ENCODE assay signal across 18 mouse cellular contexts in the genomic region with DNA sequence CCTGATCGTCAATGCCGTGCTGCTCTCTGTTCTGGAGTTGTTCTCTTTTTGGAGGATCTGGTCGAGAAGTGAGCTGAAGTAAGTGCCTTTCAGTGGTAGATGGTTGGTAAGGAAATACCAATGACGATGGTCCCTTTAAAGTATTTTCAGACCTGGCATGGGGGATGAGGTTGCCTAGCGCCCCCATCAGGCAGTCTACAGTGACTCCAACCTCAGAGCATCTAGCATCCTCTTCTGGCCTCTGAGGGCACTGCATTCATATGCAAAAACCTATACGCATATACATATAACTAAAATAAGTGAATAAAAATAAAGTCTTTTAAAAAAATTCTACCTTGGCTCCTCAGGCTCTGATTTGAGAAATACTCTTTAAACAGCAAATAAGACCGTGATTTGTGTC. TPM values are rescaled to one million over a fixed set of nuclear protein-coding genes. Genes with fewer than 3 reads are reported as not detected.
DNase-seq lines count a peak whose midpoint lies in the region; ATAC-seq and TF ChIP-seq lines count a peak whose summit lies in the region.
"Had no signal": no experiment of that assay in that cellular context is flagged by ENCODE, and none has a peak within 500 bp of the region (broad histone marks: within the 10 kb centered on the region; RNA-seq: fewer than 3 reads in every experiment).

No protein-coding gene starts in this region.

- H3K27ac ChIP-seq in liver, embryonic 14.5 days, result no peak overlapping the region
- H3K27ac ChIP-seq in liver, embryonic 12.5 days, result no peak overlapping the region
- H3K27ac ChIP-seq: embryonic facial prominence, embryonic 13.5 days; forebrain, embryonic 15.5 days; heart, embryonic 13.5 days; hindbrain, embryonic 15.5 days; liver, embryonic 13.5 days had no signal

- H3K4me2 ChIP-seq in liver, embryonic 14.5 days (ENCODE audit: low read depth), result no peak overlapping the region
- no peak overlapping the region for H3K4me2 ChIP-seq in liver, embryonic 12.5 days
- H3K4me2 ChIP-seq: embryonic facial prominence, embryonic 13.5 days; forebrain, embryonic 15.5 days; heart, embryonic 13.5 days; hindbrain, embryonic 15.5 days; liver, embryonic 13.5 days had no signal

- TF ChIP-seq EP300 in liver, embryonic 14.5 days (IDR thresholded peaks at IDR 0.05; ENCODE audit: low read depth), result no peak

- H3K9me3 ChIP-seq in liver, embryonic 14.5 days (ENCODE audit: control insufficient read depth, low read length), result no peaks in the 10 kb centered on the region
- no peaks in the 10 kb centered on the region for H3K9me3 ChIP-seq in liver, embryonic 12.5 days (replicated peaks)
- H3K9me3 ChIP-seq: embryonic facial prominence, embryonic 13.5 days; forebrain, embryonic 15.5 days; heart, embryonic 13.5 days; hindbrain, embryonic 15.5 days; liver, embryonic 13.5 days had no signal

- no peaks in the 10 kb centered on the region for H3K27me3 ChIP-seq in liver, embryonic 14.5 days (ENCODE audit: control insufficient read depth, insufficient read depth, low read length)
- H3K27me3 ChIP-seq in liver, embryonic 12.5 days (replicated peaks), result no peaks in the 10 kb centered on the region
- H3K27me3 ChIP-seq: embryonic facial prominence, embryonic 13.5 days; forebrain, embryonic 15.5 days; heart, embryonic 13.5 days; hindbrain, embryonic 15.5 days; liver, embryonic 13.5 days had no signal

- no peak overlapping the region for H3K9ac ChIP-seq in liver, embryonic 14.5 days (replicated peaks)
- H3K9ac ChIP-seq in liver, embryonic 12.5 days, result no peak overlapping the region
- H3K9ac ChIP-seq: embryonic facial prominence, embryonic 13.5 days; forebrain, embryonic 15.5 days; heart, embryonic 13.5 days; hindbrain, embryonic 15.5 days; liver, embryonic 13.5 days had no signal

- ATAC-seq in liver, embryonic 14.5 days (ENCODE audit: insufficient read depth), result no peak
- ATAC-seq in liver, embryonic 12.5 days, result no peak
- ATAC-seq: forebrain, embryonic 15.5 days had no signal

- TF ChIP-seq CTCF in liver, embryonic 14.5 days (IDR thresholded peaks at IDR 0.05; ENCODE audit: low read depth), result peak; percentile 48

- peaks cover 12% of the 10 kb centered on the region for H3K36me3 ChIP-seq in liver, embryonic 14.5 days (replicated peaks; ENCODE audit: control insufficient read depth, insufficient read depth, low read depth)
- peaks cover 84% of the 10 kb centered on the region for H3K36me3 ChIP-seq in liver, embryonic 12.5 days

- WGBS in liver, embryonic 14.5 days (ENCODE audit: insufficient replicate concordance), result 82% methylated on average over 7 of the region's 7 CpGs
- WGBS in liver, embryonic 12.5 days (ENCODE audit: insufficient replicate concordance), result 80% methylated on average over 7 of the region's 7 CpGs

- H3K4me3 ChIP-seq in liver, embryonic 14.5 days (ENCODE audit: insufficient read depth in 1 of 2, low read depth in 2 of 2, low read length in 2 of 2), result no peak overlapping the region
- H3K4me3 ChIP-seq in liver, embryonic 12.5 days, result no peak overlapping the region
- H3K4me3 ChIP-seq: embryonic facial prominence, embryonic 13.5 days; forebrain, embryonic 15.5 days; heart, embryonic 13.5 days; hindbrain, embryonic 15.5 days; liver, embryonic 13.5 days had no signal

- no peaks in the 10 kb centered on the region for H3K4me1 ChIP-seq in liver, embryonic 14.5 days (replicated peaks; ENCODE audit: control insufficient read depth in 2 of 2, insufficient read depth in 2 of 2, low read length in 1 of 2)
- H3K4me1 ChIP-seq in liver, embryonic 12.5 days, result no peaks in the 10 kb centered on the region
- H3K4me1 ChIP-seq: embryonic facial prominence, embryonic 13.5 days; forebrain, embryonic 15.5 days; heart, embryonic 13.5 days; hindbrain, embryonic 15.5 days; liver, embryonic 13.5 days had no signal

- no peak for DNase-seq in liver, embryonic 14.5 days (ENCODE audit: low read depth in 3 of 3, low spot score in 3 of 3)
- DNase-seq in B cell, adult 2 months, result peak; percentile 25 to 32
- peak; percentile 60 for DNase-seq in ES-CJ7 (ENCODE audit: low read depth, low spot score)
- peak; percentile 29 for DNase-seq in induced T-regulatory cell, adult 2 months (ENCODE audit: low read depth)
- DNase-seq in testis, postnatal 10 days (ENCODE audit: low spot score), result no peak
- no peak for DNase-seq in adrenal gland, adult 18-20 months (ENCODE audit: low spot score in 2 of 2)
- DNase-seq: gastrocnemius, postnatal 14 days; kidney, postnatal 25 days; liver, embryonic 13.5 days; right cerebral cortex, adult 18-20 months had no signal

RNA-seq across cellular contexts. Expression of a gene that starts 27.3 kb away (rescaled TPM):
- polyA plus RNA-seq in liver, embryonic 14.5 days (2012; rRNA removed), result 1.3 and 1.7 TPM in 2 replicates
- 2.2 and 2.3 TPM in 2 replicates for polyA plus RNA-seq in liver, embryonic 14.5 days (2014; fragmentation: Nextera tagmentation; extraction: Ambion mirVana)
- polyA plus RNA-seq in liver, embryonic 12.5 days (2016; fragmentation: Nextera tagmentation; extraction: Ambion mirVana), result 3.5 TPM in 2 replicates
- 1 to 10 TPM; 5.0 to 6.2 TPM for total RNA-seq in adrenal gland, adult 18-20 months (2021)

RNA-seq across cellular contexts. Expression of a gene that starts 27.3 kb away (rescaled TPM):
- 7.4 and 11.0 TPM in 2 replicates for polyA plus RNA-seq in liver, embryonic 14.5 days (2012; rRNA removed)
- 9.6 and 10.3 TPM in 2 replicates for polyA plus RNA-seq in liver, embryonic 14.5 days (2014; fragmentation: Nextera tagmentation; extraction: Ambion mirVana)
- polyA plus RNA-seq in liver, embryonic 12.5 days (2016; fragmentation: Nextera tagmentation; extraction: Ambion mirVana), result 17.0 and 17.1 TPM in 2 replicates
- total RNA-seq in adrenal gland, adult 18-20 months (2021), result 10 to 100 TPM; 41.8 to 46.6 TPM

RNA-seq across cellular contexts. Expression of a gene that starts 31.0 kb away (rescaled TPM):
- polyA plus RNA-seq in liver, embryonic 14.5 days (2012; rRNA removed), result 5.4 and 7.1 TPM in 2 replicates
- 12.9 and 16.9 TPM in 2 replicates for polyA plus RNA-seq in liver, embryonic 14.5 days (2014; fragmentation: Nextera tagmentation; extraction: Ambion mirVana)
- 28.1 and 28.5 TPM in 2 replicates for polyA plus RNA-seq in liver, embryonic 12.5 days (2016; fragmentation: Nextera tagmentation; extraction: Ambion mirVana)
- total RNA-seq in adrenal gland, adult 18-20 months (2021), result 10 to 100 TPM; 25.0 to 38.3 TPM

RNA-seq across cellular contexts. Expression of a gene that starts 31.8 kb away (rescaled TPM):
- 0.11 and 0.20 TPM in 2 replicates for polyA plus RNA-seq in liver, embryonic 14.5 days (2012; rRNA removed)
- 0.19 TPM in 1 of 2 replicates, not detected in the other for polyA plus RNA-seq in liver, embryonic 14.5 days (2014; fragmentation: Nextera tagmentation; extraction: Ambion mirVana)
- polyA plus RNA-seq in liver, embryonic 12.5 days (2016; fragmentation: Nextera tagmentation; extraction: Ambion mirVana), result 0.24 and 0.36 TPM in 2 replicates
- total RNA-seq in adrenal gland, adult 18-20 months (2021), result not detected
- total RNA-seq: gastrocnemius, postnatal 14 days; left cerebral cortex, adult 18-20 months; megakaryocyte-erythroid progenitor cell, adult 5-6 weeks had no signal
- polyA plus RNA-seq: forebrain, embryonic 15.5 days; liver, embryonic 13.5 days; urinary bladder, adult 2 months had no signal

Comparison
In these comparisons a context has a peak if more than half of its experiments do, and no peak if none do; other contexts are left out.
1. DNase-seq: peak in B cell, adult 2 months (2 of 2), ES-CJ7 (single experiment) and induced T-regulatory cell, adult 2 months (single experiment); none in liver, embryonic 14.5 days (0 of 3), testis, postnatal 10 days (single experiment) and adrenal gland, adult 18-20 months (0 of 2).